17 mouse cellular contexts compared by ENCODE assay signal in genomic region chr12:54444416-54444815, GRCm38 (mm10).
DNase-seq lines count a peak whose midpoint lies in the region; ATAC-seq lines count a peak whose summit lies in the region.
"Had no signal": no experiment of that assay in that cellular context is flagged by ENCODE, and none has a peak within 500 bp of the region (broad histone marks: within the 10 kb centered on the region; RNA-seq: fewer than 3 reads in every experiment).

No protein-coding gene starts in this region.

- WGBS in kidney, embryonic 15.5 days: 60% methylated on average over 4 of the region's 4 CpGs

- ATAC-seq in kidney, embryonic 15.5 days (replicated peaks; ENCODE audit: low FRiP score): no peak
- ATAC-seq in granulocyte monocyte progenitor cell, adult 5-6 weeks (replicated peaks; ENCODE audit: poor library complexity, severe bottlenecking): peak; percentile 61
- ATAC-seq: midbrain, embryonic 15.5 days had no signal

- H3K4me1 ChIP-seq in kidney, embryonic 15.5 days: peaks cover 31% of the 10 kb centered on the region
- H3K4me1 ChIP-seq: liver, embryonic 13.5 days; midbrain, embryonic 15.5 days had no signal

- peaks cover 9% of the 10 kb centered on the region; the same call in 1 of the 2 replicates for H3K27me3 ChIP-seq in kidney, embryonic 15.5 days
- H3K27me3 ChIP-seq: liver, embryonic 13.5 days; midbrain, embryonic 15.5 days had no signal

- DNase-seq in heart, adult 11 months: peak; percentile 34
- no peak for DNase-seq in heart, postnatal 4 days
- no peak for DNase-seq in kidney, adult 8-10 months
- DNase-seq in A20 (ENCODE audit: low read depth, low spot score): peak; percentile 45
- DNase-seq in lung, postnatal 10 days: no peak
- DNase-seq: adrenal gland, postnatal 25 days; cerebellum, adult 9-10 months; gastrocnemius, postnatal 36 days; liver, embryonic 13.5 days; lung, adult 2 months had no signal

- H3K9me3 ChIP-seq in kidney, embryonic 15.5 days (replicated peaks): no peaks in the 10 kb centered on the region
- H3K9me3 ChIP-seq: heart, embryonic 10.5 days; hindbrain, embryonic 10.5 days; liver, embryonic 13.5 days; midbrain, embryonic 15.5 days had no signal

- H3K9ac ChIP-seq in kidney, embryonic 15.5 days: no peak overlapping the region
- H3K9ac ChIP-seq: liver, embryonic 13.5 days; midbrain, embryonic 15.5 days had no signal

- no peak overlapping the region for H3K4me3 ChIP-seq in kidney, embryonic 15.5 days (replicated peaks)
- H3K4me3 ChIP-seq: heart, embryonic 10.5 days; hindbrain, embryonic 10.5 days; left cerebral cortex, adult 2 months; liver, embryonic 13.5 days; midbrain, embryonic 15.5 days; myocyte had no signal

- no peak overlapping the region for H3K4me2 ChIP-seq in kidney, embryonic 15.5 days
- H3K4me2 ChIP-seq: liver, embryonic 13.5 days; midbrain, embryonic 15.5 days had no signal

- H3K36me3 ChIP-seq in kidney, embryonic 15.5 days: no peaks in the 10 kb centered on the region
- H3K36me3 ChIP-seq: heart, embryonic 10.5 days; hindbrain, embryonic 10.5 days; liver, embryonic 13.5 days; midbrain, embryonic 15.5 days had no signal

- peak overlapping the region; percentile 51; the same call in 1 of the 2 replicates for H3K27ac ChIP-seq in kidney, embryonic 15.5 days
- H3K27ac ChIP-seq: heart, embryonic 10.5 days; hindbrain, embryonic 10.5 days; left cerebral cortex, adult 2 months; liver, embryonic 13.5 days; midbrain, embryonic 15.5 days had no signal

Comparison
In these comparisons a context has a peak if more than half of its experiments do, and no peak if none do; other contexts are left out.
1. DNase-seq: peak in heart, adult 11 months (single experiment) and A20 (single experiment); none in heart, postnatal 4 days (single experiment), kidney, adult 8-10 months (0 of 2) and lung, postnatal 10 days (single experiment).